Mouse (Mus musculus) CH12.LX (cell line): ENCODE data around the gene Gm39566.

Experiments
- CTCF ChIP-seq, 2 experiments: IDR thresholded peaks in 1 of 2; conservative IDR thresholded peaks in 1 of 2; 2 replicates each; pipeline ENCODE4 v1.5.1; 2011 to 2012; ENCODE audit warnings: low read depth in 2 of 2, low read length in 2 of 2, improper control_type of control experiment in 1 of 2, inconsistent platforms in 1 of 2, mild to moderate bottlenecking in 1 of 2, moderate library complexity in 1 of 2
- E2F4 ChIP-seq: IDR thresholded peaks from 2 replicates; pipeline ENCODE4 v1.6.1; 2011; ENCODE audit warnings: low read depth, low read length, improper control_type of control experiment; ENCODE audit not compliant: insufficient replicate concordance
- ELF1 ChIP-seq: IDR thresholded peaks from 2 replicates; pipeline ENCODE4 v1.6.1; 2014; ENCODE audit warnings: low read depth, mild to moderate bottlenecking, inconsistent platforms, low read length, improper control_type of control experiment
- JUN ChIP-seq: IDR thresholded peaks from 2 replicates; pipeline ENCODE4 v1.6.1; 2011; ENCODE audit warnings: low read depth, mild to moderate bottlenecking, low read length, improper control_type of control experiment, moderate library complexity; ENCODE audit not compliant: insufficient read depth
- KAT2A ChIP-seq: IDR thresholded peaks from 2 replicates; pipeline ENCODE4 v1.6.1; 2012; ENCODE audit warnings: low read length, improper control_type of control experiment, inconsistent platforms; ENCODE audit not compliant: insufficient replicate concordance
- NELFE ChIP-seq: IDR thresholded peaks from 2 replicates; pipeline ENCODE4 v1.6.1; 2011; ENCODE audit warnings: low read depth, low read length, improper control_type of control experiment
- POLR2A ChIP-seq: IDR thresholded peaks from 2 replicates; pipeline ENCODE4 v1.6.1; 2011; ENCODE audit warnings: low read depth, mild to moderate bottlenecking, improper control_type of control experiment, low read length
- RCOR1 ChIP-seq: conservative IDR thresholded peaks from 2 replicates; pipeline ENCODE4 v1.6.1; 2012; ENCODE audit warnings: low read depth, mild to moderate bottlenecking, inconsistent platforms, low read length, improper control_type of control experiment
- ZC3H11A ChIP-seq: IDR thresholded peaks from 2 replicates; pipeline ENCODE4 v1.6.1; 2012; ENCODE audit warnings: low read depth, mild to moderate bottlenecking, inconsistent platforms, low read length, improper control_type of control experiment
- ZNF384 ChIP-seq: IDR thresholded peaks from 2 replicates; pipeline ENCODE4 v1.6.1; 2012; ENCODE audit warnings: low read depth, low read length, improper control_type of control experiment, inconsistent platforms

DNA sequence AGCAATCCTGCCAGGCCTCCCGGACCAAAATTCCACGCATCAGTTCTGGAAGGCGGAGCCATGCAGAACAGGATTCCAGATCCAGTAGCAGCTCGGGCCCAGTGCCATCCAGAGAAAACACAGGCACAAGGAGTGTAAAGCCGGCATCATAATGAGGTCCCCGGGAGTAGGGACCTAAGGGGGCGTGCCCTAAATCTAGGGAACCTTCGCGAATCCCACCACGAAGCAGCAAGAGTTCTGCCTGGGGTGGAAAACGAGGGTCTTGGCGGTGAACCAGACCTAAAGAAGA lies 10.5 kb downstream of the Gm39566 start:
- TF ChIP-seq JUN (no peak), CTCF (conservative IDR thresholded peaks at IDR 0.05 in 1 of 2, IDR thresholded peaks at IDR 0.05 in 1 of 2; ENCODE audit: low read depth in 2 of 2, low read length in 2 of 2) (no peak), KAT2A (no peak), NELFE (no peak), ELF1 (no peak), RCOR1 (no peak), ZC3H11A (no peak), E2F4 (no peak), ZNF384 (no peak), POLR2A (no peak)
